Mouse (Mus musculus) testis, adult 2 months (tissue): ENCODE measurements at regions not wholly inside any gene's neighbourhood (a gene's known extent, or its start where the extent isn't known, plus 50 kb on each side); places are given as distances from the start of the nearest gene placed in this dataset.

ENCODE experiments used
- H3K27ac ChIP-seq: fragments of 200-500 bp; 2 replicates; pipeline ENCODE4 v1.5.1; 2012; ENCODE audit warnings: low read depth, low read length; ENCODE audit not compliant: control insufficient read depth, insufficient read depth
- H3K27me3 ChIP-seq: fragments of 200-500 bp; 2 replicates; pipeline ENCODE4 v1.6.1; 2012; ENCODE audit warnings: mild to moderate bottlenecking, low read length, moderate library complexity; ENCODE audit not compliant: control insufficient read depth, insufficient read depth
- H3K36me3 ChIP-seq: fragments of 200-500 bp; 2 replicates; pipeline ENCODE4 v1.6.1; 2012; ENCODE audit warnings: mild to moderate bottlenecking, low read length; ENCODE audit not compliant: control insufficient read depth, insufficient read depth
- H3K4me1 ChIP-seq: fragments of 200-500 bp; 2 replicates; pipeline ENCODE4 v1.6.1; 2012; ENCODE audit warnings: low read length; ENCODE audit not compliant: control insufficient read depth, insufficient read depth
- H3K4me3 ChIP-seq: fragments of 200-500 bp; 2 replicates; pipeline ENCODE4 v1.5.1; 2012; ENCODE audit warnings: low read depth, mild to moderate bottlenecking, low read length, moderate library complexity, mixed read lengths; ENCODE audit not compliant: control insufficient read depth
- CTCF ChIP-seq: fragments of 200-500 bp; IDR thresholded peaks from 2 replicates; pipeline ENCODE4 v1.5.1; 2012; ENCODE audit warnings: low read depth, mild to moderate bottlenecking, inconsistent platforms, low read length, moderate library complexity; ENCODE audit not compliant: control insufficient read depth, insufficient read depth, insufficient replicate concordance
- POLR2A ChIP-seq: fragments of 200-500 bp; IDR thresholded peaks from 2 replicates; pipeline ENCODE4 v1.6.1; 2012; ENCODE audit warnings: low read depth, mild to moderate bottlenecking, inconsistent platforms, low read length, moderate library complexity; ENCODE audit not compliant: control insufficient read depth

DNA sequence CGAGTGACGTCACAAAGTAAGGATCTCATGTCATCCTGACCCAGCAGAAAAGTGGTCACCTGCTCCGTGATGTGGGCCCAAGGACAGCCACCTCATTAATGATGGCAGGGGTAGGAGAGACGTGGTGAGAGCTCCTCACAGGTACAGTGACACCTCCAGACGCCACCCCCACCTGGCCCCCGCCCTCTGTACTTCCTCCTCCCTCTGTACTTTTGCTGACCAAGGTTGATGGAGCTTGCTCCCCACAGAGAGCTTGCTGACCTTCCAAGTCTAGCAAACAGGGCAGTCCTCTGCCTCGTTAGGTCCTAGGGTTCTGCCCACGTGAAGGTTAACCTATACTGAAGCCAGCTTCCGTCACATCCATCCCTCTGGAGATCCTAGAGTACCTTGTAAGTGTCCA, 137.4 kb upstream of the 1600014C23Rik start:
- H3K36me3 ChIP-seq, result no peaks in the 10 kb centered on the region
- no peak overlapping the region for H3K27ac ChIP-seq
- TF ChIP-seq CTCF (no peak), POLR2A (no peak)
- H3K27me3 ChIP-seq, result no peaks in the 10 kb centered on the region
- peaks cover 2% of the 10 kb centered on the region for H3K4me1 ChIP-seq
- no peak overlapping the region for H3K4me3 ChIP-seq

DNA sequence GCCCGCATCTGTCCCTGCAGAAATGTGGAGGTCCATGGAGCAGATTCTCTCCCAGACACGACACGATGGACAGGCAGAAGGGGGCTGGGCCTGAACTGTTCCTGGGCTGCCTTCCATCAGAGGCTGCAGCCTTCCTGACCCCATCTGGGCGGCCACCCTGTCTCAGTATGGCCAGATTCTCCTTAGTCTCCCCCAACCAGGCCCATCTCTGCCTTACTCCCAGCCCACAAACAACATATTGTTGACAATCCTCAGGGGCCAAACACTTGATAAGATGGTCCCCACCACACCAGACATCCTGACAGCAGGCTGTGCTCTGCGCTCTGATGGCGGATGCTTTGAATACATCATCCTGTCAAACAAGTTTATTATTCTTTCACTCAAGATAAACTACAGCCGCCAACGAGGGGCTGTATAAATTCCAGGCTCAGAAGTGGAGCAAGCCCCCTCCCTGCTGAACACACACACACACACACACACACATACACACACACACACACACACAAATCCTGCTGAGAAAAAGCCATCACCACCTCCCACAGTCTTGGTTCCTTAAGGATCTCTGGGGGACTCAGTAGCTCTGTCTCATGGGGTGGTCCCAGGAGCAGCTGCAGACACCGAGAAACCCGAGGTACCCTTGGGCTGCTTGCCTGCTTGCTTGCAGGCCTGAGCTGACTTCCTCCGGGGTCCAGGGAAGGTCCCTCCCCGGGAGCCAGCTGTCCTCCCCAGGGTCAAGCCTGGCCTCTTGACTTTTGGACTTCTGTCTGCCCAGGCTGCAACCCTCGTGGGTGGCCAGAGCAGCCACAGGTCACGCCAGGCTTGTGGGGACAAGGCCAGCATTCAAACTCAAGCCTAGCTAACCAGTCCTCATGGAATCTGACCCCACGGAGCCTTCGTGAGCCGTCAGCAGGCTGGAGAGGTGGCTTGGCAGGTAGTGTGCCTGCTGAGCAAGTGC, 135.6 kb upstream of the 1600014C23Rik start:
- Histone ChIP-seq H3K36me3 (no peaks in the 10 kb centered on the region), H3K4me3 (no peak overlapping the region), H3K4me1 (peaks cover 2% of the 10 kb centered on the region), H3K27ac (no peak overlapping the region), H3K27me3 (no peaks in the 10 kb centered on the region)
- TF ChIP-seq CTCF (no peak), POLR2A (no peak)

DNA sequence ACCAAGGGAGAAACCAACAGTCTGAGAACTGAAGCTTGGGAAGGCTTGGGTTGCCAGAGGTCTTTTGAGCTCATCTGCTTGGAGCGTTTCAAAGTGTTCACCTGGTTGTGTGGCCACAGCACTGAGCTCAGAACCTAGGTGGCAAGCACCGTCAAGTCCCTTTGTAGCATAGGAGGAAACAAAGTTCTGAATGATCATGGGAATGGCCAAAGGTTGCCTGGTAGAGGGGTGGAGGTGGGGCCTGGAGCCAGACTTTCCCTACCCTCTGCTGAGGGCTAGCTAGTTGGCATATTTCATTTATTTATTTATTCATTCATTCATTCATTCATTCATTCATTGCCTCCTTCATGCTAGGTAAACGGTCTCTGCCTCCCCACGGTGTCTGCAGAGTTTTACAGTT, 134.9 kb upstream of the 1600014C23Rik start:
- no peak overlapping the region for H3K27ac ChIP-seq
- H3K27me3 ChIP-seq, result no peaks in the 10 kb centered on the region
- no peak overlapping the region for H3K4me3 ChIP-seq
- TF ChIP-seq CTCF, result no peak
- no peak for TF ChIP-seq POLR2A
- H3K36me3 ChIP-seq, result no peaks in the 10 kb centered on the region
- H3K4me1 ChIP-seq, result peaks cover 2% of the 10 kb centered on the region

DNA sequence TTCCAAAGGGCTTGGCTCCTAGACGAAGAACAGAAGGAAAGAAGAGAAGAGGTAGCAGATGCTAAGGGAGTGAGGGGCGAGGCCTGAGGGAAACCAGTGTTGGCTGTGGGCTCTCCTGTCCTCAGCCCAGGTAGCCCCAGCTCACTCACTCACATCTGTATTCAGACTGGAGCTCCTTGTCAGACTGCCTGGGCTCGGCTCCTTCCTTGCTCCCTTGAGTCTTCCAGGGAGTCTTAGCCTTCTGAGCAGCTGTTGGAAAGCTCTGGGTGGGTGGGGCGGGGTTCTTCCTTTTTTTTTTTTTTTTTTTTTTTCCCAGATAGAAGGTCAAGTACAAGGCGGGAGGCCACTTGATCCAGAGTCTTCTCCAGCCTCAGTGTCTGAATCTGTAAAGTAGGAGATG, 134.1 kb upstream of the 1600014C23Rik start:
- TF ChIP-seq POLR2A (no peak), CTCF (no peak)
- H3K4me3 ChIP-seq, result no peak overlapping the region
- no peaks in the 10 kb centered on the region for H3K27me3 ChIP-seq
- H3K36me3 ChIP-seq, result no peaks in the 10 kb centered on the region
- H3K4me1 ChIP-seq, result peaks cover 2% of the 10 kb centered on the region
- no peak overlapping the region for H3K27ac ChIP-seq

DNA sequence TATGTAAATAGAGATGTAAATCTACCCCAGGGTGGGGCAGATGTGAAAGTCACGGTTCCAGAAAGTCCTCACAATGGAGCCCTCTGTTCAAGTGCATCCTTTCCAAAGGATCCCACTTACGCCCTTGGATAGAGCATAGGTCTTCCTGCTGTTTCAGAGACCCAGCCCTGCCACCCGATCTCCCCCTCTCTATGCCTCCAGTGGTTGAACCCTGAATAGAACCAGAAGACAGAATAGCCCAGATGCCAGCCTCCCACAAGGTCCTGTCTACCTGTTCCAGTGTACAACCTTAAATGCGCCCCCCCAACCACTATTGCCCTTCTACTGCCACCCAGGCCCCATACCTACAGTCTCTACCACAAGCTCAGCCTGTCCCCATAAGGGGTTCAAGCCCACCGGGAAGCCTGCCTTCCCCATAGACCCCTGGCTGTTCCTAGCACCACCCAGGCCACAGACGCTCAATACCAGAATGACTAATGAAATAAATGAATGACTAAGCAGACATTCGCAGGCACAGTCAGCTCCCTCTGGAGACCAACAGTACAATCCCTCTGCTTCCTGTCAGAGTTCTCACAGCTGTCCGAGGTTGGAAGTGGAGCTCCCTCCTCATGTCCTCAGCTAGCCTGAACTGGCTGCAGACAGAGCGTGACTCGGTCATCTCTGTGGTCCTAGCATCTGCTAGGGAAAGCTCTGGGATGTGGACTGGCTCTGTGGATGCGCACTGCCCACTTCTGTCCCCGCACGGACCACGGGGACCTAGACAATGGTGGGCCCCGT, 133.4 kb upstream of the 1600014C23Rik start:
- H3K27me3 ChIP-seq, result no peaks in the 10 kb centered on the region
- no peaks in the 10 kb centered on the region for H3K36me3 ChIP-seq
- H3K4me1 ChIP-seq, result peaks cover 2% of the 10 kb centered on the region
- H3K4me3 ChIP-seq, result no peak overlapping the region
- TF ChIP-seq POLR2A, result 0 out of 2 replicates have a peak, but pooled peaks have one; percentile 21
- TF ChIP-seq CTCF, result no peak
- no peak overlapping the region for H3K27ac ChIP-seq

DNA sequence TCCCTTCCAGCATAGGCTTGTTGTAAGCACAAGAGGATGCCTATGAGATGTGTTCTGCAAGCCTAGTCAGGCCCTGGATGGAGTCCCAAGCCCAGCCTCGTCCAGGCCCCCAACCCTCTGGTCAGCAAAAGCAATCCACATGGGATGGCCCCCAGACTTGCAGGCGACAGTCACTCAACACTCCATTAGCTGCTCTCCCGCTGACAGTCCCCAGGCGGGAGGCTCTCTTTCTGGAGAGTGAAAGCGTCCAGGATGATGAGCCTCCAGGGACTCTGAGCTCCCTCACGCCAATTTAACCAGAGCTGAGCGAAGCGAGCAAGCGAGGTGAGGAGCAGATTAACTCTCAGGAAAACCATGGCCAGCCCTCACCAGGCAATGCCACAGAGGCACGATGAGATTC, 132.7 kb upstream of the 1600014C23Rik start:
- no peak for TF ChIP-seq CTCF
- no peak for TF ChIP-seq POLR2A
- Histone ChIP-seq H3K4me1 (no peaks in the 10 kb centered on the region; the same call in none of the 2 replicates), H3K36me3 (no peaks in the 10 kb centered on the region), H3K27ac (no peak overlapping the region), H3K4me3 (no peak overlapping the region), H3K27me3 (no peaks in the 10 kb centered on the region)

DNA sequence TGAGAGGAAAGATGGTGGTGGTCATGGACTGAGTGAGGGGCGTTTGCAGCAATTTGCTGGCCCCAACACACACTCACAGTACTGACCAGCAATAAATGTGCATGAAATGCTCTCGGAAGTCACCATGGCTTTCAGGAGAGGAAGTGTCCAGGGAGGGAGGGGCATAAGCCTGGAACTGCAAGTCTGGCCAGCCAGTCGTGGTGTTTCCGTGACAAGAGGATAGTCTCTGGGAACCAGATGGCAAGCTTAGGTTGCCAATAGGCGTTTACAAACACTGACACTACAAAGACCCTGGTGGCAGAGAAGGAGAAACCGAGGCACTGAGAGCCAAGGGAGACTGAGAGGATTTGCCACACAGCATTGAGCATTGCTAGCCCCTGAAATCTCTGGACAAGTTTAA, 132.3 kb upstream of the 1600014C23Rik start:
- Histone ChIP-seq H3K27ac (no peak overlapping the region), H3K4me1 (no peaks in the 10 kb centered on the region; the same call in 1 of the 2 replicates), H3K36me3 (no peaks in the 10 kb centered on the region), H3K27me3 (no peaks in the 10 kb centered on the region), H3K4me3 (no peak overlapping the region)
- TF ChIP-seq POLR2A, result no peak
- no peak for TF ChIP-seq CTCF
